Mouse (Mus musculus) layer of hippocampus, postnatal 36 days (tissue): Measurements from ENCODE around the gene Kif22. TPM values are rescaled to one million over a fixed set of nuclear protein-coding genes. Genes with fewer than 3 reads are reported as not detected.
"Not testable (repeated sequence)": the region's sequence is repeated elsewhere in the genome, so short reads cannot be mapped to it uniquely, and the experiment has no call there.

ENCODE experiments used
- DNase-seq, 2 experiments: peaks; one replicate each; pipeline ENCODE4 v3.0.0; 2022
- total RNA-seq, 2 experiments: library from RNA; stranded (reverse); gene quantifications; 2 replicates each; pipeline ENCODE4 v1.2.3; 2021

Kif22 gene
- total RNA-seq: 1 to 10 TPM; 6.9 to 7.3 TPM

GRCm38 (mm10) chr7:127041851-127042672 is at the start of gene Kif22:
Gene Kif22, minus strand, starts transcription at chr7:127042471.
- peak; percentile 85 for DNase-seq

- no peak for DNase-seq
Measured at GRCm38 (mm10) chr7:127091114-127091896, 49.0 kb upstream of the Kif22 start, which contains the start of gene AI467606. Gene AI467606, plus strand, starts transcription at chr7:127091359.

- DNase-seq: no peak
Measured at GRCm38 (mm10) chr7:127090154-127091113, 48.2 kb upstream of the Kif22 start.

GRCm38 (mm10) chr7:127088901-127089845 is 46.9 kb upstream of the Kif22 start:
- no peak for DNase-seq

- DNase-seq: no peak
Measured at GRCm38 (mm10) chr7:127088083-127088482, 45.8 kb upstream of the Kif22 start.

- not testable (repeated sequence) for DNase-seq
Measured at GRCm38 (mm10) chr7:127087278-127088010, 45.2 kb upstream of the Kif22 start, which contains the start of gene Zg16. Gene Zg16, minus strand, starts transcription at chr7:127087328.

- not testable (repeated sequence) for DNase-seq
Measured at GRCm38 (mm10) chr7:127085751-127086150, 43.5 kb upstream of the Kif22 start.

GRCm38 (mm10) chr7:127084794-127085193 is 42.5 kb upstream of the Kif22 start:
- no peak for DNase-seq

GRCm38 (mm10) chr7:127083689-127084088 is 41.4 kb upstream of the Kif22 start:
- no peak for DNase-seq

- DNase-seq: no peak
Measured at GRCm38 (mm10) chr7:127082995-127083394, 40.7 kb upstream of the Kif22 start.

GRCm38 (mm10) chr7:127082271-127082670 is 40.0 kb upstream of the Kif22 start:
- no peak for DNase-seq

- no peak for DNase-seq
Measured at GRCm38 (mm10) chr7:127080045-127080444, 37.8 kb upstream of the Kif22 start.

- no peak for DNase-seq
Measured at GRCm38 (mm10) chr7:127077692-127078091, 35.4 kb upstream of the Kif22 start.

GRCm38 (mm10) chr7:127076188-127076587 is 33.9 kb upstream of the Kif22 start:
- no peak for DNase-seq

- no peak for DNase-seq
Measured at GRCm38 (mm10) chr7:127073221-127073620, 30.9 kb upstream of the Kif22 start.

- no peak for DNase-seq
Measured at GRCm38 (mm10) chr7:127070871-127071413, 28.7 kb upstream of the Kif22 start.

GRCm38 (mm10) chr7:127066317-127066716 is 24.0 kb upstream of the Kif22 start:
- no peak for DNase-seq

- no peak for DNase-seq
Measured at GRCm38 (mm10) chr7:127065538-127065937, 23.3 kb upstream of the Kif22 start.

- DNase-seq: no peak
Measured at GRCm38 (mm10) chr7:127055026-127055585, 12.8 kb upstream of the Kif22 start.

- no peak for DNase-seq
Measured at GRCm38 (mm10) chr7:127031244-127031643, 11.0 kb downstream of the Kif22 start.
